Mouse (Mus musculus): Measurements from ENCODE around the gene Fgfr2. TPM values are rescaled to one million over a fixed set of nuclear protein-coding genes. Genes with fewer than 3 reads are reported as not detected.

The Fgfr2 gene
- polyA plus RNA-seq, 1 experiment from 2014 or later: 33.9 TPM

GRCm38 (mm10) chr7:130944766-130945475, 2178.2 kb downstream of the Fgfr2 start:
- no peaks in the 10 kb centered on the region for H3K9me3 ChIP-seq
- H3K4me1 ChIP-seq (replicated peaks): no peaks in the 10 kb centered on the region; the same call in 1 of the 2 replicates
- H3K27me3 ChIP-seq: peaks cover 5% of the 10 kb centered on the region; the same call in 1 of the 2 replicates
- H3K4me3 ChIP-seq: no peak overlapping the region
- H3K27ac ChIP-seq: no peak overlapping the region
- no peaks in the 10 kb centered on the region for H3K36me3 ChIP-seq
- no peak for ATAC-seq (ENCODE audit: low FRiP score)
- H3K9ac ChIP-seq: no peak overlapping the region
- no peak overlapping the region for H3K4me2 ChIP-seq
- 88% methylated on average over 11 of the region's 11 CpGs for WGBS

GRCm38 (mm10) chr7:130943280-130943895, 2179.8 kb downstream of the Fgfr2 start:
- no peaks in the 10 kb centered on the region for H3K36me3 ChIP-seq
- ATAC-seq (ENCODE audit: low FRiP score): no peak
- no peak overlapping the region for H3K27ac ChIP-seq
- H3K9me3 ChIP-seq: no peaks in the 10 kb centered on the region
- H3K4me1 ChIP-seq (replicated peaks): no peaks in the 10 kb centered on the region
- 95% methylated on average over 9 of the region's 9 CpGs for WGBS
- peaks cover 20% of the 10 kb centered on the region for H3K27me3 ChIP-seq
- no peak overlapping the region for H3K4me3 ChIP-seq
- H3K9ac ChIP-seq: no peak overlapping the region
- no peak overlapping the region for H3K4me2 ChIP-seq

- peaks cover 16% of the 10 kb centered on the region for H3K4me1 ChIP-seq (replicated peaks)
- no peak overlapping the region for H3K4me3 ChIP-seq
- ATAC-seq (ENCODE audit: low FRiP score): no peak
- H3K27ac ChIP-seq: no peak overlapping the region
- WGBS: 76% methylated on average over 8 of the region's 8 CpGs
- no peaks in the 10 kb centered on the region for H3K9me3 ChIP-seq
- no peak overlapping the region for H3K9ac ChIP-seq
- no peak overlapping the region for H3K4me2 ChIP-seq
- no peaks in the 10 kb centered on the region for H3K36me3 ChIP-seq
- peaks cover 47% of the 10 kb centered on the region for H3K27me3 ChIP-seq
These were observed 2182.4 kb downstream of the Fgfr2 start for GRCm38 (mm10) chr7:130940733-130941132.

- H3K27me3 ChIP-seq: peaks cover 65% of the 10 kb centered on the region
- no peak overlapping the region for H3K4me3 ChIP-seq
- H3K27ac ChIP-seq: no peak overlapping the region
- 91% methylated on average over 8 of the region's 8 CpGs for WGBS
- ATAC-seq (ENCODE audit: low FRiP score): no peak
- no peaks in the 10 kb centered on the region for H3K36me3 ChIP-seq
- no peak overlapping the region for H3K9ac ChIP-seq
- H3K4me2 ChIP-seq: no peak overlapping the region
- no peaks in the 10 kb centered on the region for H3K9me3 ChIP-seq
- H3K4me1 ChIP-seq (replicated peaks): peaks cover 24% of the 10 kb centered on the region
These were observed 2184.3 kb downstream of the Fgfr2 start for GRCm38 (mm10) chr7:130938896-130939295.

DNA sequence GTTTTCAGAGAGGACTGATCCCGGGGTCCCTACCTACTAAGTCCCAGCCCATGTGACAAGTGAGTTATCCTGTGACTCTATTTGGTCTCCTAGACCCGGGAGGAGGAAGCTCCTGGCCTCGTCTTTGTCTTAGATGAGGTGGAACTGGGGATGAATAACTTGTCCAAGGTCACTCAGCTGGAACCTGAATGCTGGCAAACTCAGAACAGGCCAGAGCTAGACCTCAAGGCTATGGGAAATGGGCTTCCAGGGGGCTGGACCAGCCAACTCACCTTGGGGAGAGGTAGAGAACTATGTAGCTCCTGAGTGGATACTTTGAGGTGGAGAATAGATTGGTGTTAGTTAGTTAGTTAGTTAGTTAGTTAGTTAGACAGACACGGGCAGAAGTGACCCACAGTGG, 2185.1 kb downstream of the Fgfr2 start:
- Histone ChIP-seq H3K4me1 (replicated peaks) (peaks cover 24% of the 10 kb centered on the region), H3K36me3 (no peaks in the 10 kb centered on the region), H3K9me3 (no peaks in the 10 kb centered on the region), H3K9ac (no peak overlapping the region), H3K27me3 (peaks cover 74% of the 10 kb centered on the region), H3K4me2 (no peak overlapping the region), H3K4me3 (no peak overlapping the region), H3K27ac (no peak overlapping the region)
- 66% methylated on average over 4 of the region's 4 CpGs for WGBS
- ATAC-seq (ENCODE audit: low FRiP score): no peak

GRCm38 (mm10) chr7:130937266-130937841, 2185.8 kb downstream of the Fgfr2 start:
- peaks cover 79% of the 10 kb centered on the region for H3K27me3 ChIP-seq
- no peak overlapping the region for H3K9ac ChIP-seq
- H3K4me2 ChIP-seq: no peak overlapping the region
- no peaks in the 10 kb centered on the region for H3K36me3 ChIP-seq
- ATAC-seq (ENCODE audit: low FRiP score): no peak
- peaks cover 24% of the 10 kb centered on the region for H3K4me1 ChIP-seq (replicated peaks)
- 30% methylated on average over 12 of the region's 12 CpGs for WGBS
- H3K27ac ChIP-seq: no peak overlapping the region
- peak overlapping the region; percentile 51; the same call in 1 of the 2 replicates for H3K4me3 ChIP-seq
- no peaks in the 10 kb centered on the region for H3K9me3 ChIP-seq

GRCm38 (mm10) chr7:130936472-130936951, 2186.6 kb downstream of the Fgfr2 start:
- peaks cover 24% of the 10 kb centered on the region for H3K4me1 ChIP-seq (replicated peaks)
- WGBS: 1% methylated on average over 48 of the region's 49 CpGs
- H3K27me3 ChIP-seq: peaks cover 82% of the 10 kb centered on the region
- peak overlapping the region; percentile 71 for H3K4me2 ChIP-seq
- H3K4me3 ChIP-seq: peak overlapping the region; percentile 51
- H3K9me3 ChIP-seq: no peaks in the 10 kb centered on the region
- ATAC-seq (ENCODE audit: low FRiP score): 0 out of 2 replicates have a peak, but pooled peaks have one; percentile 21
- peak overlapping the region; percentile 63 for H3K9ac ChIP-seq
- H3K36me3 ChIP-seq: no peaks in the 10 kb centered on the region
- no peak overlapping the region for H3K27ac ChIP-seq

GRCm38 (mm10) chr7:130935793-130936471, 2187.2 kb downstream of the Fgfr2 start, which contains the start of gene Htra1:
Htra1 (plus strand) TSS chr7:130936111.
- H3K27me3 ChIP-seq: peaks cover 82% of the 10 kb centered on the region
- peak within 1 kb of the TSS; percentile 51 for H3K4me3 ChIP-seq
- peaks cover 24% of the 10 kb centered on the region for H3K4me1 ChIP-seq (replicated peaks)
- no peaks in the 10 kb centered on the region for H3K9me3 ChIP-seq
- peak within 1 kb of the TSS; percentile 71 for H3K4me2 ChIP-seq
- peak within 1 kb of the TSS; percentile 63 for H3K9ac ChIP-seq
- H3K27ac ChIP-seq: no peak within 1 kb of the TSS
- no peaks in the 10 kb centered on the region for H3K36me3 ChIP-seq
- peak; percentile 73 for ATAC-seq (ENCODE audit: low FRiP score)
- WGBS: under 1% methylated on average over 70 of the region's 70 CpGs

GRCm38 (mm10) chr7:130935421-130935792, 2187.7 kb downstream of the Fgfr2 start:
- H3K4me2 ChIP-seq: peak overlapping the region; percentile 71
- H3K9ac ChIP-seq: 0 out of 2 replicates have a peak overlapping the region, but pooled peaks have one; percentile 63

DNA sequence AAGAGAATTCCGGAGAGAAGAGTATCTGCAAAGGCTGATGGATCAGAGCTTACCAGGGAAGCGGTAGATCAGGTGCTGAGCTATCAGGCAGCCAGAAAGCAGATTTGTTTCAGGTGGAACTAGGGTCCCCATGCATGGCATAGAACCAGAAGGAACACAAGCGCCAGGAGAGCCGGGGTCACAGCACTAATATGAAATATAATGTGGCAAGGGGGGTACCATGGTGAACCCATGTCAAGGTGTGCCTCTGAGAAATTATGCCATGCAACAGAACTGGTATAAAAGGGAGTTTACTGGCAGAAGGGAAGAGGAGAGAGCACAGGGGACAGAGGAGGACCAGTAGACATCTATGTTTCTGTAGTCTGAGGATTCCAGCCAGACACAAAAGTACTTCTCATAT, 2188.5 kb downstream of the Fgfr2 start:
- H3K27me3 ChIP-seq: peaks cover 79% of the 10 kb centered on the region
- ATAC-seq (ENCODE audit: low FRiP score): no peak
- 86% methylated on average over 4 of the region's 4 CpGs for WGBS

More at GRCm38 (mm10) chr7:130935421-130935792, 2187.7 kb downstream of the Fgfr2 start:
- H3K4me3 ChIP-seq: peak overlapping the region; percentile 51
- peaks cover 24% of the 10 kb centered on the region for H3K4me1 ChIP-seq (replicated peaks)
- no peaks in the 10 kb centered on the region for H3K36me3 ChIP-seq
- ATAC-seq (ENCODE audit: low FRiP score): no peak
- no peaks in the 10 kb centered on the region for H3K9me3 ChIP-seq
- no peak overlapping the region for H3K27ac ChIP-seq
- H3K27me3 ChIP-seq: peaks cover 82% of the 10 kb centered on the region
- 13% methylated on average over 16 of the region's 16 CpGs for WGBS

DNA sequence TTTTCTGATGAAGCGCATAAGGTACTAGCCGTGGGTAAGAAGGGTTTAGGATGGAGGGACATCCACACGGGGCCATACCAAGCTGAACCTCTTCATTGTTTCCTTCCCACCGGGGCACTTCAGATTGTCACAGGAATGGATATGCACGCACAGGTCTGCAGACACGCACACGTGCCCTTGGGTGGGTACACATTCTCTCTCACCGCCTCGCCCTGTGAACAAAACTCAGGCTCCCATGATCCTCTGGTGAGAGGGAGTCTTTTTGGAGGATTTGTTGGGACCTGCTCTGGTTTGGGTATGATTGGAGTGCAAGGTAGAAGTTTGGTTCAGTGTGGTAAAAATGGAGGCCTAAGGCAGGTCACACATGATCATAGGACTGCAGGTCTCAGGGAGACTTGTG, 2190.2 kb downstream of the Fgfr2 start:
- H3K9ac ChIP-seq: no peak overlapping the region
- peaks cover 24% of the 10 kb centered on the region for H3K4me1 ChIP-seq (replicated peaks)
- peaks cover 64% of the 10 kb centered on the region for H3K27me3 ChIP-seq
- H3K27ac ChIP-seq: no peak overlapping the region
- no peak for ATAC-seq (ENCODE audit: low FRiP score)
- WGBS: 86% methylated on average over 9 of the region's 9 CpGs
- no peak overlapping the region for H3K4me3 ChIP-seq
- no peaks in the 10 kb centered on the region for H3K9me3 ChIP-seq
- no peaks in the 10 kb centered on the region for H3K36me3 ChIP-seq
- no peak overlapping the region for H3K4me2 ChIP-seq

More for the DNA sequence above, 2188.5 kb downstream of the Fgfr2 start:
- Histone ChIP-seq H3K9ac (no peak overlapping the region), H3K36me3 (no peaks in the 10 kb centered on the region), H3K9me3 (no peaks in the 10 kb centered on the region), H3K4me1 (replicated peaks) (peaks cover 24% of the 10 kb centered on the region), H3K27ac (no peak overlapping the region), H3K4me3 (no peak overlapping the region), H3K4me2 (no peak overlapping the region)

DNA sequence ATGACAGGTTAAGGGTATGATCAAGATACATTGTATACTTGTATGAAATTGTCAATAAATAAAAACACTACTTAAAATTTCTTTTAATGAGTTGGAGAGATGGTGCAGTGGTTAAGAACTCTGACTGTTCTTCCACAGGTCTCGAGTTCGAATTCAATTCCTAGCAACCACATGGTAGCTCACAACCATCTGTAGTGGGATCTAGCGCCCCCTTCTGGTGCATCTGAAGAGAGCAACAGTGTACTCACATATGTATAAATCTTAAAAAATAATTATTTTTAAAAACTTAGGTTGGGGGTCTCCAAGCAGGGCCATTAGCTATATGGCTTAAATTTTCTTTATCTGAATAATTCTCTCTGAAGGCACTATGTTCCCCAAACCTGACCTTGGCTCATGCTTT, 2192.7 kb downstream of the Fgfr2 start:
- no peak for ATAC-seq (ENCODE audit: low FRiP score)
- Histone ChIP-seq H3K27me3 (peaks cover 39% of the 10 kb centered on the region), H3K4me1 (replicated peaks) (peaks cover 5% of the 10 kb centered on the region), H3K9me3 (no peaks in the 10 kb centered on the region), H3K36me3 (no peaks in the 10 kb centered on the region), H3K4me2 (no peak overlapping the region), H3K4me3 (no peak overlapping the region), H3K9ac (no peak overlapping the region), H3K27ac (no peak overlapping the region)
- WGBS: 67% methylated on average over 3 of the region's 3 CpGs
